Mouse (Mus musculus): ENCODE measurements around the gene Rbm15.
"Not testable (repeated sequence)": the region's sequence is repeated elsewhere in the genome, so short reads cannot be mapped to it uniquely, and the experiment has no call there.

Gene Rbm15

DNA sequence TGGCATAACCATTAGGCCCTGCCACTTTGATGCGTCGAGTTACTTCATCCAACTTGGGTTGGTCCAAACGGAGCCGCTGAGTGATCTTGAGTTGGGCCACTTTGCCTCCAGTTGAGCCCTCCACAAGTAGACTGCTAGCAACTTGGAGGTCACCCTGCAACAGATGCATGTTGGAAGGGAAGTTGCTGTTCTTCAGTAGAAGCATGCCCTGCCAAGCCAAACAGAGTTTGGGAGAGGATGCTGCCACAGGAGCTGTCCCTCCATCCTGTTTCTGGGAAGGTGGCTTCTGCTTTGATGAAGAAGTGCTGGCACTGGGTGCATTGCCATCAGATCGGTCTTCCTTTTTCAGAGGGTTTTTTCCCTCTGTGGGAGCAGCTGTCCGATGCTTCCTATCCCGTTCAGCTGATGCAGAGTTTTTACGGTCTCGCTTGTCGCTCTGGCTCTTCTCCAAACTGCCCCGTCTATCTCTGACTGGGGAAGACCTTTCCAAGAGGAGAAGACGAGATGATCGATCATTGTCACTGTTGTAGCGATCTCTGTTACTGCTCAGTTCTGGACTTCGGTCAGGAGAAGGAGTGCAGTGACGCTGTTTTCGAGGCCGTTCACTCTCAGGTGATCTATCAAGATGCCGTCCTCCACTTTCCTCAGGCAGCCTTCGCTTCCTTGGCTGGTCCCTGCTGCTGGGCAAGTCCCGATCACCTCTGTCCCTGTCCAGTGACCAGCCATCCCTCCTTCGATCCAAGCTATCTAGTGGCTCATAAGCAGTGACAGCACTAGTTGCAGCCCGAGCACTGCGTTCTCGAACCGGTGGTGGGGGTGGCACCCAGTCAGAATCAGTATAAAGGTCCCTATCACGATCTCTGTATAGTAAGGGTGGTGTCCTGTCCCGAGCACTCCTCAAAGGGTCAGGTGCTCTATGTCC, 2.7 kb downstream of the Rbm15 start:
- no peak for DNase-seq (ENCODE audit: low read depth, low spot score)

GRCm38 (mm10) chr3:107326442-107326841, 7.0 kb downstream of the Rbm15 start:
- no peak for DNase-seq (ENCODE audit: low read depth, low spot score)

GRCm38 (mm10) chr3:107321776-107322175, 11.7 kb downstream of the Rbm15 start:
- DNase-seq (ENCODE audit: low read depth, low spot score): no peak

DNA sequence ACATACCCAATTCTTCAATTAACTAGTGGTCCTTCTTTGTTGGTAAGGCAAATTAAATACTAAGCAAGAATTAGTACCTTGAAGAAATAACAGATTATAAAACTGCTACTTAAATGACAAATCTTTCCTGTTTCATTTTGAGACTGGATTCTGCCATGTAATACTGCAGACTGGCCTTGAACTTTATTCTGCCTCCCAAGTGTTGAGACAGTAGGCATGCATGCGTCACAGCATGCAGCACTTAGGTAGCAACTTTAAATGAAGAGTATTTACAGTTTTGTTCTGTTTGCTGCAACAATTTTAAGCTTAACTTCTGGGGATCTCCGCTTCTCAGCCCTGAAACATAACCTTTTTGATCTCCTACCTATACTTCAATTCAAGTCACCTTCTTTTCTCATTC, 12.3 kb downstream of the Rbm15 start:
- DNase-seq (ENCODE audit: low read depth, low spot score): no peak

DNA sequence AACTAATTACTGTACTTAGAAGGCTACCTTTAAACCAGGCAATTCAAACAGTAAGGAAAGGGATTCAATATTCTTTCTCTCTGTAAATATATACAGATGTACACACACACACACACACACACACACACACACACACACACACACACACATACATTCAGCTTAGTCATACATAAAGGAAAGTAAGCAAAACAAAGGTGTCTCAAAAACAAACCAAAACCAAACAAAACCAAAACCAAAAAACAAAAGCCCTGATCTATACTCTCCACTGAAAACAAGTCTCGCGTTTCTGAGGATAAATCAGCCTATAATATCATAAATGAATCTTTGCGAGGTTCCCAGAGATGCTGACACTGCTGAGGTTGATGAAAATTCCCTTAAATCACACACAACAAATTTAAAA, 16.1 kb downstream of the Rbm15 start:
- no peak for DNase-seq (ENCODE audit: low read depth, low spot score)

- not testable (repeated sequence) for DNase-seq (ENCODE audit: low read depth, low spot score)
Measured at GRCm38 (mm10) chr3:107296917-107297316, 36.6 kb downstream of the Rbm15 start.

GRCm38 (mm10) chr3:107295672-107296360, 37.7 kb downstream of the Rbm15 start:
- DNase-seq (ENCODE audit: low read depth, low spot score): no peak

DNA sequence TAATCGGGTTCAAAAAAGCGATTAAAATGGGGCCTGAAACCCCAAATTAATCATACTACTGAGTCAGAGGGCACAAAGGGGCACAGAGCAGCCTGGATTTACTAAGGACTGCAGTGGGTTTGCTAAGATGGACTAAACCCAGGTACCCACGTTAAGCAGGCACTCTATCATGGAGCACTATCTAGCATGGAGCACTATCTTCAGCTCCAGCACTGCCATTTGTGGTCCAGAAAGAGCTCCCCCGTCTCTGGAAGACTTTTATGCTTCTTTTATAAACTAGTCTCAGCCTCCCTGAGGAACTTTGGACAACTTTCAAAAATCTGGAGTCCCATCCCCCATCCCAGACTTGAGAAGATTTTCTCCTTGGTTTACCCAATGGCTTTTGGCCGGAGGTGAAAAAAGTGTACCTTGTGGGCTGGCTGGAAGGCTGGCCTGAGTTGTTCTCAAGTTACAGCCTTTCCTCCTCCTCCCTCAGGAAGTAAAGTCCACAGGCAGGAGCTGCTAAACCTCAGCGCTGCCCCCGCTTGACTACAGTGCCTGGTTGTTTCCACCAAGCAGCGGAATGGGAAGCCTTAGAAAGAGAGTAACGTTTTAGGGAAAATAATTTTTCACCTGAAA, 42.6 kb downstream of the Rbm15 start, which contains the start of gene Slc16a4:
TSS of gene Slc16a4 (plus strand) at position 467 of the 618 bp plus-strand sequence.
- DNase-seq (ENCODE audit: low read depth, low spot score): peak; percentile 56

DNA sequence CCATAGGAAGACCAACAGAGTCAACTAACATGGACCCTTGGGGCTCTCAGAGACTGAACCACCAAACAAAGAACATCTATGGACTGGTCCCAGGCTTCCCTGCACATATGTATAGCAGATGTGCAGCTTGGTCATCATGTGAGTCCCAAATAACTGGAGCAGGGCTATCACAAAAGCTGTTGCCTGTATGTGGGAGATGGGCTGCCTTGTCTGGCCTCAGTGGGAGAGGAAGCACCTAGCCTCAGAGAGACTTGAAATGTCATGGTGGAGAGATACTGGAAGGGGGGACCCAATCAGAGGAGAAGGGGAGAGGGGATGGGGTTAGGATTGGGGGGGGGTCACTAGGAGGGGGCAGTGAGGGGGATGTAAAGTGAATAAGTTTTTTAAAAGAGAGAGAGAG, 46.1 kb downstream of the Rbm15 start:
- no peak for DNase-seq (ENCODE audit: low read depth, low spot score)

DNA sequence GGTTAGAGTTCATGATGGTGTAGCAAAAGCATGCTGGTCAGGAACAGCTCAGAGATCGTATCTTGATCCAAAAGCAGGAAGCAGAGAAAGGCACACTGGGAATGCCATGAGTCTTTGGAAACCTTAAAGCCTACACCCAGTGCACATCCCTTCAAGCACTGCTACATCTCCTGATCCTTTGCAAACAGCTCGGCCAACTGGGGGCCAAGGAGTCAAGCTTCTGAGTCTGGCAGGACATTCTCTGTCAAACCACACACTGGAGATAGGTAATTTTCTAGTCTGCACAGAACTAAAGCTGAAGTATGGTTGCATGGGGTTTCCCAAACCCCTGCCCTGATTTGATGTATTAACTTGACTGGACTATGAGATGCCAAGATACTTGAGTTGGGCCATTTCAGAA, 47.4 kb downstream of the Rbm15 start:
- DNase-seq (ENCODE audit: low read depth, low spot score): no peak

DNA sequence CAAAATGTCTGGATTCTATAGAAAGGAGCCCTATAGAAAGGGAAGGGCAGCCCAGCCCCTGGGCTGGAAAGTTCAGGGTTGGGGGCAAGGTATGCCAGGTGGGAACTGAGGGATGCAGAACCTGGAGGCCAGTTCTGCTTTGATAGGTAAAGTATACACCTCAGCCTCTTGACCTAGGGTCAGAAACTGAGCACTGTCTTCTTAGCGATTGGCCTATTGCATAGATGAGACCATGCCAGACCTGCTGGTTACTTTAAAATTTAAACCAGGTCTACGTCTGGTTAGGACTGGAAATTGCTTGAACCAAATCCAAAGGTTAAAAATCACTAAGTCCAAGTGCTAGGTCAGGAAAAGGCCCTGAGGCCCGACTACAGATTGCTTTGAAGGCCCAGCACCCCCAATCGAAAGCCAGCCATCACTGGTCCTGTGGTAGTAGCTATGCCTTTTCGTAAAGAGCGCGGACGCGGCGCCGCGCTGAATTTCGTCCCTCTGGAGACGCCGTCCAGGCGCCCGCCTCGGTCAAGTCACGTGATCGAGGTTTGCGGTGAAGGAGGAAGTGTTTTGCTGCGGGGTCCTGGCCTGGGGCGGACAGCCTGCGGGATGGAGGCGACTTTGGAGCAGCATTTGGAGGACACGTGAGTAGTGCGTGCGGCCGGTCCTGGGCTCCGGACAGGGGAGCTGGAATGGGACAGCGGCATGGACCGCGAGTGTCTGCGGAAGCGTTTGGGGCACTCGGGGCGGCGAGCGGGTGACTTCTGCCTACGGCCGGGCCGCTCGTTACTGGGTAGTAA, 54.8 kb downstream of the Rbm15 start, which contains the start of gene Lamtor5:
TSS of gene Lamtor5 (plus strand) at position 380 of the 791 bp plus-strand sequence.
- DNase-seq (ENCODE audit: low read depth, low spot score): peak; percentile 91

GRCm38 (mm10) chr3:107276626-107277025, 56.8 kb downstream of the Rbm15 start:
- no peak for DNase-seq (ENCODE audit: low read depth, low spot score)

GRCm38 (mm10) chr3:107275996-107276395, 57.5 kb downstream of the Rbm15 start:
- no peak for DNase-seq (ENCODE audit: low read depth, low spot score)

All from mesoderm, embryonic 11.5 days (tissue).